Mouse (Mus musculus) retina, embryonic 14.5 days (tissue): Measurements from ENCODE around the gene Plcd1.

Experiments used
- DNase-seq: peaks from one replicate; pipeline ENCODE4 v3.0.0-alpha.2; 2015; ENCODE audit warnings: low spot score

The Plcd1 gene

GRCm38 (mm10) chr9:119053964-119054576, 39.2 kb downstream of the Plcd1 start:
- DNase-seq: no peak

GRCm38 (mm10) chr9:119052154-119052944, 41.0 kb downstream of the Plcd1 start, which contains the start of gene Vill:
Vill (plus strand) TSS chr9:119052778.
- peak; percentile 61 for DNase-seq

GRCm38 (mm10) chr9:119051158-119051557, 42.1 kb downstream of the Plcd1 start:
- DNase-seq: no peak

- DNase-seq: no peak
Measured at GRCm38 (mm10) chr9:119048182-119048903, 45.0 kb downstream of the Plcd1 start.

- DNase-seq: no peak
Measured at GRCm38 (mm10) chr9:119040101-119040775, 53.1 kb downstream of the Plcd1 start.

- DNase-seq: no peak
Measured at GRCm38 (mm10) chr9:119038574-119038973, 54.7 kb downstream of the Plcd1 start.

- no peak for DNase-seq
Measured at GRCm38 (mm10) chr9:119037076-119037730, 56.1 kb downstream of the Plcd1 start.

- DNase-seq: no peak
Measured at GRCm38 (mm10) chr9:119035836-119036235, 57.5 kb downstream of the Plcd1 start.

- DNase-seq: no peak
Measured at GRCm38 (mm10) chr9:119034676-119035665, 58.3 kb downstream of the Plcd1 start.

- no peak for DNase-seq
Measured at GRCm38 (mm10) chr9:119034069-119034468, 59.2 kb downstream of the Plcd1 start.

GRCm38 (mm10) chr9:119033111-119033921, 60.0 kb downstream of the Plcd1 start:
- DNase-seq: no peak

- DNase-seq: no peak
Measured at GRCm38 (mm10) chr9:119032538-119032937, 60.8 kb downstream of the Plcd1 start.

- no peak for DNase-seq
Measured at GRCm38 (mm10) chr9:119031772-119032171, 61.5 kb downstream of the Plcd1 start.

- DNase-seq: no peak
Measured at GRCm38 (mm10) chr9:119031038-119031437, 62.3 kb downstream of the Plcd1 start.

- DNase-seq: peak; percentile 80
Measured at GRCm38 (mm10) chr9:119029568-119029967, 63.7 kb downstream of the Plcd1 start.

- DNase-seq: no peak
Measured at GRCm38 (mm10) chr9:119028226-119029195, 64.8 kb downstream of the Plcd1 start.

- DNase-seq: no peak
Measured at GRCm38 (mm10) chr9:119027337-119027736, 66.0 kb downstream of the Plcd1 start.

- no peak for DNase-seq
Measured at GRCm38 (mm10) chr9:119025832-119026331, 67.4 kb downstream of the Plcd1 start.
